Mouse (Mus musculus) ovary, postnatal 10 days (tissue): ENCODE results near the gene Wdr92.
"Not testable (repeated sequence)": the region's sequence is repeated elsewhere in the genome, so short reads cannot be mapped to it uniquely, and the experiment has no call there.

ENCODE experiments used
- DNase-seq: peaks from one replicate; pipeline ENCODE4 v3.0.0; 2022; ENCODE audit warnings: low spot score

Gene Wdr92

GRCm38 (mm10) chr11:17211258-17212140 lies 29.6 kb downstream of the Wdr92 start, which contains the start of gene Pno1:
TSS of gene Pno1 (minus strand) at chr11:17211568.
- peak; percentile 93 for DNase-seq

DNA sequence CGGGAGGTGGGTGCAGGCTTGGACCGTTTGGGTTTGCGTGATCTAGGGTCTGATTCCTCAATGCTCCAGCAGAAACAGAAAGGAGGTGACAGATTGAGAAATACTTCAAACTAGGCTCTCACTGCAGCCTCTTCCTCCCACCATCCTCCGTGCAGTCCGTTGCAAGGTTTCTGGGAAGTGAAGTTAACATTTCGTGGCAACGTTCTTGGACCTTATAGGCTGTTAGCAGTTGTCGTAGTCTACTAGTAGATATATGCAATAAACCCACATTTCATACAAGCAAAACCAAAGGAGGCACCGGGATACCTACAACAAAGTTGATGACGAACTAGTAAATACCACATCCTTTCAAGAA lies 30.2 kb downstream of the Wdr92 start:
- DNase-seq = no peak

DNA sequence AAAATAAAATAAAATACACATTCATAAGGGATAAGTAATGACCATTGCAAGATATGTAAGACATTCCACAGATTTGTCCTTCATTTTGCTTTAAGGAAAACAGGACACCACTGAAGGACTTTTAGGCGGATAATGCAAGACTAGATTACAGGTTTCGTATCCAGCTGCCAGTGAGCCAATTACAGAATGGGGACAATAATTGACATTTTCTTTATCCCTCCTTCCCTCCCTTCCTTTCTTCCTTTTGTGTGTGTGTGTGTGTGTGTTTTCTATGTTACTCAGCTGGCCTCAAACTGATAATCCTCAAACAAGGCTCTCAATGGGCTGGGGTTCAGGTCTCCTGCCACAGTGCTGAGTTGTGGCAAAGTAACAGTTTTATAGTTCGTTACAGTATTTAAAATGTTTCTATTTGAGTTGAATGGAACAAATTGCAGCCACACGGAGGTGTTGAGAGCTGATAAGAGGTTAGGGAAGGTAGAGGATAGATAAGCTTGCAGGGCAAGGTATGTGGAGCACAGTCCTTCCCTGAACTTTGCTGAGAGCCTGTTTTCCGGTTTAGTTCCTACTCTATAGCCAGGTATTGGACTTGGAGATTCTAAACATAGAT lies 31.1 kb downstream of the Wdr92 start:
- no peak for DNase-seq

DNA sequence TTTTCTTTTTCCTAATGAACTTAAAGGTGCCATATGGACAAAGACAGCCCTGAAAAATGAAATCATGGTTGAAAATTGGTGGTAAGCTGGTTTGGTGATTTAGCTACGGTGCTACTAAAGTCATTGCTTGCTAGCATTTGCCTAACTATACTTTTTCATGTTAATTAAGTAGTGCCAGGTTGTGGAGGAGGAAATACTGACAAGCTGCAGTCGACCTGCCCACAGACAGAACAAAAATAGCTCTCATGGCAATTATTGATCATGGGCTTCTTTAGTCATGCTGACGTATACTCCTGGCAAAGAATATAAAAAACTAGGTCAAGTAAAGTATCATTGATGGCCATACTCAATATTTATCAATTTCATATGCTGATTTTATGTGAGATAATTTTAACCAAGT lies 33.6 kb downstream of the Wdr92 start:
- DNase-seq = no peak

GRCm38 (mm10) chr11:17221126-17221525 lies 39.2 kb downstream of the Wdr92 start:
- DNase-seq = no peak

- no peak for DNase-seq
Observed at GRCm38 (mm10) chr11:17232792-17233191, 50.9 kb downstream of the Wdr92 start.

DNA sequence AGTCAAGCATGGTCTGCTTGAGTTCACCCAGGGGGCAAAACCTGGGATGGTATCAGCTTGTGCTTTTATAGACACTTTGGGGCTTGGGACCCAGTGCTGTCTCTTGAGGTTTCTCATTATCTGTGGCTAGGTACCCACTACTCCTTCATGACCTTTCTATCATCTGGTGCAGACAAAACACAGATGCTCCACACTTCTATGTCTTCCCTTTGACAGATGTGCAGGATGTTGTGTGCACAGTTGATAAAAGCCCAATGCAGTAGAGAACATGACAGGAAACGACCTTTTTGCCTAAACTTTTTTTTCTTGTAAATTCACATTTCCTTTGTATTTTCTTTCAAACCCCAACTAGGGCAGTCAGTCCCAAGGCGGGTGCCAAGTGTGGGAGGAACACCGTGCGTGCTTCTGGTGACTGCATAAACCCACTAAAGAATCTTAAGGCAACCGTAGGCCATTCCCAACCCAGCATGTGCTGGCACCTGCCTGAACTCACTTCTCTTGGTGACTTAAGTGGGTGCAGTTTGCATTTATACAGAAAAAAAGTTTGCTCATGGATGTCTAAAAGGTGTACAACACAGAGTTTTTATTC lies 54.6 kb downstream of the Wdr92 start:
- no peak for DNase-seq

DNA sequence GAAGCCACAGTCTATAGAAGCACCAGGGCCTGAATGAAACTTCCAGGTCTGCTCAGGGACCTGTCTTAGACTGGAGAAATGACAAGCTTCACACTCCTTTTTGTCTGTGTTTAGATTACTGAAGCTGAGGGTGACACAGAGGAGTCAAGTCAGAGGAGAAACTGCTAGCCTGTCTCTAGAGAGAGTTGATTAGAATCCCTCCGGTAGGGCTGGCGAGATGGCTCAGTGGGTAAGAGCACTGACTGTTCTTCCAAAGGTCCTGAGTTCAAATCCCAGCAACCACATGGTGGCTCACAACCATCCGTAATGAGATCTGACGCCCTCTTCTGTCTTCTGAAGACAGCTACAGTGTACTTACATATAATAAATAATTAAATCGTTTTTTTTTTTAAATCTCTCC lies 56.7 kb downstream of the Wdr92 start:
- DNase-seq = not testable (repeated sequence)

GRCm38 (mm10) chr11:17248715-17249114 lies 66.8 kb downstream of the Wdr92 start:
- no peak for DNase-seq

DNA sequence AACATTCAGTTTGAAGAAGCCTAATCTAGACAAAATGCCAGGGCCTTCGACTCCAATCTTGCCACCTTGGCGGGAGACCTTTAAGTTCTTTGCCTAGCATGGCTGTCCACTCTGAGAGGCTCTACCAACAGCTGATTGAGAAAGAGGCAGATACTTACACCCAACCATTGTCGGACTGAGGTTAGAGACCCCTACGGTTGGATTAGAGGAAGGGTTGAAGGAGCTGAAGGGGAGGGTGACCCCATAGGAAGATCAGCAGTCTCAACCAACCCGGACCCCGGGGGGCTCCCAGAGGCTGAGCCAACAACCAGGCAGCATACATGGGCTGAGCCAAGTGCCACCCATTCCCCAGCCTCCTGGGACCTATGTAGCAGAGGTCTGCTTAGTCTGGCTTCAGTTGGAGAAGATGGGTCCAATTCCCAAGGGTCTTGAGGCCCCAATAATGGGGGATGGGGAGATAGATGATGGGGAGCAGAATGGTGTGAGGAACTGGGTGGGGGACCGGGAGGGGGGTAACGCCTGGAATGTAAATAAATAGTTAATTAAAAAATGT lies 75.0 kb downstream of the Wdr92 start:
- no peak for DNase-seq

DNA sequence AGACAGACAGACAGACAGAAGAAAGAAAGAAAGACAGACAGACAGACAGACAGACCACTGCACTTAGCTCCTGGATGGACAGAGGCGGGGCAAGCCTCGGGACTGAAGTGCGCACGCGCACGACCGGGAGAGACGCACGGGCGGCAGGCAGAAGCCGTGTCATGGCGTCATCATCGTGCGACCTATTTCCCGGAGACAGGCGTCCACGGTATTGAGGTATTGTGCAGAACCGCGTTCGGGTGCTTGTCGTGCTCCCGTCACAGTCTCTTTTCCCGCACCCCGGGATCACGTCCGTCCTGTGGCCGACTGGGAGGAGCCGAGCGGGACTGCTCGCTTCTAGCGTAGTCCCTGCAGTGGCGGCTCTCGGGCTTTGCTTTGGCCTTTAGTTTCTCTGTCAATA lies 75.5 kb downstream of the Wdr92 start, which contains the start of gene C1d:
TSS of gene C1d (plus strand) at position 137 of the 400 bp plus-strand sequence.
- peak; percentile 90 for DNase-seq

- DNase-seq = no peak
Observed at GRCm38 (mm10) chr11:17257861-17258260, 76.0 kb downstream of the Wdr92 start.

DNA sequence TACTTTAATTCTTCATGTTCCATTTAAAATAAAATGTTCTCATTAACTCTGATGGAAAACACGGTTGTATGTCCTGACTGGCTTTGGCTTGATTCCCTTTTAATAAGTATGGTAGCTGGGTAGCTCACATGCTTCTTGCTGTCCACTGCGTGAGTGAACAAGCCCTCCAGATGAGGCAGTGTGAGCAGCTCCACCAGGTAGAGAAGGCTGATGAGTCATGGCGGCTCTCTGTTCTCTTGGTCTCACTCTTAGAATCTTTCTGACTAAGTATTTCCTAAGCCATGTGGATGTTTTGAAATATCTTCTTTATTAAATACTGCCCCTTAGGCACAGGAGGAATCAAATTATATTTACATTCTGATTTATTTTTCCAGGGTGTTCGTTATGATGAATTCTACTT lies 85.3 kb downstream of the Wdr92 start:
- no peak for DNase-seq

DNA sequence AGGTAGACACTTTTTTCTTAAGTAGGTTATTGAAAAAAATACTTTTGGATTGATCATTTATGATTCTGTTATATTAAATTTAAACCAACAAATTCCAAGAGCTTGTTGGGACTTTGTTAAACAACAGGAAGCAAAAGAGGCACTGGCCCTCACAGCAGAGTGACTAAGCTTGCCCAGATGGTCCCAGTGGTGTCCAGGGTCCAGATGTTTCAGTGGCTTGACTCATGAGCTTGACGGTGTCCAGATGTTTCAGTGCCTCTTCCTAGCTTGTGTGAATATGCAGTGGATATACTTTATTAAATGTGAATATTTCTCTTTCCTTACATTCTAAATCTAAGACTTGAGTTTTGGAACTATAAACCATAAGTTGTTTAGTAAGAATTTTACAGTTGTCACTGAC lies 86.9 kb downstream of the Wdr92 start:
- no peak for DNase-seq

DNA sequence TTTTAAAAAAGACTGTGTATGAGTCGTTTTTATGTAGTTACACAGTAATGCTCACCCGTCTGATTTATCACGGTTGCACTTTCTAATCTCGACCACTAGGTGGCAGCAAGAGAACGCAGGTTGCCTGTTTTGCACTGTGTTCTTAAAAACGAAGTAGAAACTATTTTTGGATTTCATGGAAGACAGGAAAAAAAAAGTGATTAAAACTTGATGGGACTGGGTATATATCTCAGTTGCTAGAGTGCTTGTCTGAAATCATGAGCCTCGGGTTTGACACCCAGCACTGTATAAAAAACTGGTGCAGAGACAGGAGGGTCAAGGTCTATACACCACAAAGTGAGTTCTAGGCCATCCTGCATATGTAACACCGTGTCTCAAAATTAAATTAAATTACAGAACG lies 98.1 kb downstream of the Wdr92 start:
- DNase-seq = no peak
